Mouse (Mus musculus): Measurements from ENCODE around the gene Olfr521.
A peak's percentile ranks its signal among the peaks of the same experiment; 100 is the strongest.
"Not testable (repeated sequence)": the region's sequence is repeated elsewhere in the genome, so short reads cannot be mapped to it uniquely, and the experiment has no call there.

The Olfr521 gene

GRCm38 (mm10) chr7:99763207-99763606, at the start of gene Olfr521:
TSS of gene Olfr521 (plus strand) at chr7:99763507.
- no peak for DNase-seq (ENCODE audit: low read depth, low spot score)

- no peak for DNase-seq (ENCODE audit: low read depth, low spot score)
Measured at GRCm38 (mm10) chr7:99716536-99716935, 46.8 kb upstream of the Olfr521 start.

GRCm38 (mm10) chr7:99729973-99730372, 33.3 kb upstream of the Olfr521 start, which contains the start of gene Olfr520:
TSS of gene Olfr520 (plus strand) at chr7:99730273.
- no peak for DNase-seq (ENCODE audit: low read depth, low spot score)

- DNase-seq (ENCODE audit: low read depth, low spot score) = no peak
Measured at GRCm38 (mm10) chr7:99734612-99735011, 28.7 kb upstream of the Olfr521 start.

DNA sequence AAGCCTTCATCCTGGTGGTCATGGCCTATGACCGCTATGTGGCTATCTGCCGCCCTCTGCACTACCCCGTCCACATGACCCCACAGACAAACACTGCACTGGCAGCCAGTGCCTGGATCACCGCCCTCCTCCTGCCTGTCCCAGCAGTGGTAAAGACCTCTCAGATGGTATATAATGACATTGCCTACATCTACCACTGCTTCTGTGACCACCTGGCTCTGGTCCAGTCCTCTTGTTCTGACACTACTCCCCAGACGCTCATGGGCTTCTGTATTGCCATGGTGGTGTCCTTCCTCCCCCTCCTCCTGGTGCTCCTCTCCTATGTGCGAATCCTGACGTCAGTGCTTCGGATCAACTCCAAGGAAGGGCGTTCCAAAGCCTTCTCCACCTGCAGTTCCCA, 27.8 kb upstream of the Olfr521 start:
- not testable (repeated sequence) for DNase-seq (ENCODE audit: low read depth, low spot score)

DNA sequence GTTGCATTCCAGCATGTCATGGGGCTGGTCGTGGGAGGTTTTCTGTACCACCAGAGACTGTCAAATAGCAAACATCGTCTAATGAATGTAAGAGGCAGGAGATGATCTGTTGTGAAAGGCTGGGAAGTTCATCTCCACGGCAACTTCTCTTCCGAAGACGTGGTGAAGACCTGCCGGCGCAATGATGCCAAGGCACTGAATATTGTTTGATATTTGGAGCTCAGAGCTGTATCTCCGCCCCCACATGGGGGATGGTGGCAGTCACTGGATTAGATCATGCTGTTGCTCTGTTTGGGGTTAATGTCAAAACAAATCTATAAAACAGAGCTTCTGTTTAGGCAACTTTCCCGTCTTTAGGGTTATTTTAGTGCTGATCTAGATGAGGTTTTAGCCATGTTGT, 24.0 kb upstream of the Olfr521 start:
- no peak for DNase-seq (ENCODE audit: low read depth, low spot score)

DNA sequence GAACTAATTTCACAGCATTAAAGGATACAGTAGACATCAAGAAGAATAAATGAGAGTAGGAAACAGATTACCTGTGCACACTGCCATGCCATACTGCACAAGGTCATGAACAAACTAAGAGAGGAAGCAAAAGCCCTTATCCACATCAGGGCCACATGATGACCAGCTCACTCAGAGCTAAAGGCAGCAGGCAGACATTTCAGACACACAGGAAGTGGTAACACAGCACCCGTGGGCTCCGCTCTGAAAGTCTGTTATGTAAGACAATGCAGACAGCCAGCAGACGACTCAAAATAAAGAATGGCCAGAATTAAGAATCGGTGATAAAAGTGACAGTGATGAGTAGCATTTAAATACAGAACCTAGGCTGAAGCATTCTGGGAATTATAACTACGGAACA, 18.1 kb downstream of the Olfr521 start:
- DNase-seq (ENCODE audit: low read depth, low spot score) = no peak

DNA sequence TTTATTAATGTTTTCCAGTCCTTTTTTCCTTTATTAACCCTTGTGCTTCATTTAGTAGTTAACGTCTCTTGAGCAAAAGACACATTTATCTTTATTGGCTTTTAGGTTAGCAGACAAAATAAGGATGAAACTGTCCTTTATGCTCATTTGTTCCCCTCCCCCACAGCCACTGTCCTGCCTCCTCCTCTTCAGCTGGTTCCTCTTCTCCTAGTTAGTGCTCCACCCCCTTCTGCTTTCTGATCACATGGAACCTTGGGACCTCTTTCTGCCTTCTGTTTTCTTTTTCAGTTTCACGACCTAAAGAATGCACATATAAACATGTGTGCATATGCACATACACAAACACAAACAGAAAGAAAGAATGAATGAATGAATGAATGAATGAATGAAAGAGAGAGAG, 18.6 kb downstream of the Olfr521 start:
- DNase-seq (ENCODE audit: low read depth, low spot score) = no peak

DNA sequence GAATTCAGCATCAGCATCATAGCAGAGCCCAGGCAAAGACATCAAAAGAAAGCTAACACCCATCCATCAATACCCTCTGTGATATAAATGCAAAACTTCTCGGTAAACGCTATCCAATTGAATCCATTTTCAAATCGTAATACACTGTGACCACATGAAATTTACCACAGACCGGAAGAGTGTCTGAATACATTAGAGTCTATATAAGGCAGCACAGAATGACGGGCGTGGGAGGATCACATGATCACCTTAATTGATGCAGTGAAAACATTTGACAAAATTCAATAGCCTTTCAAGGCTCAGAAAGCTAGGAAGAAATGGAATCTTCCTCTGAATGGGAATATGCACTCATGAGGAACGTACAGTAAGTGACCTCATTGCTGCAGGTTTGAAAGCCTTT, 20.1 kb downstream of the Olfr521 start:
- no peak for DNase-seq (ENCODE audit: low read depth, low spot score)

DNA sequence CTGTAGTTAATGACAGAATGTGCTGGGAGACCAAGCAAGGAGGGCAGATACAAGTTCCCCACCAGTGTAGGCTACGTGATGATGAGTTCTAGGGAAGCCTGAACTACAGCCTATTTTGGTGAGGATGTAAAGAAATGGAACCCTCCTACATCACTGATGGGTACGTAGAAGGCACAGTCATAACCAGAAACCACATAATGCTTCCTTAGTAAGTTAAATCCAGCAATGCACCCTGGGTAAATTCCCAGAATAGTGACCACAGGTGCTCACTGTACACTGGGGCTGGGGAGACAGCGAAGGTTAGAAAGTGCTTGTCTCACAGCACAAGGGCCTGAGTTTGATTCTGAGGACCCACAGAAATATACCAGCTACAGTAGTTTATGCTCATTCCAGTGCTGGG, 22.2 kb downstream of the Olfr521 start:
- DNase-seq (ENCODE audit: low read depth, low spot score) = no peak

DNA sequence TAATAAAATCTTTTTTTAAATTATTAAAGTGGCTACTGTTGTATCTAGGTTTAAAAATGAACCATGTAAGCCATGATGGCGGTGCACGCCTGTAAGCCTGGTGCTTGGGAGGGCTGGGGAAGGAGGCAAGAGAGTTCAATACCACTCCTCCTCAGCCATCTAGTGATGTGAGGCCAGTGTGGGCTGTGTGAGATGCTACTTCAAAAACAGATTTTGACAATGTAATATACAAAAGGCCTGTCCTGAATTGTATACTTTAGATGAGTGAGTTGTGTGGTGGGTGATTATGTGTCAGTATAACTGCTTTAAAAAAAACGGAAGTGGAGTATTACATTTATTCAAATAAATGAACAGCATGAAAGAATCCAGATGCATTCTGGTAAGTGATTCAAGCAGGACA, 23.5 kb downstream of the Olfr521 start:
- DNase-seq (ENCODE audit: low read depth, low spot score) = no peak

- no peak for DNase-seq (ENCODE audit: low read depth, low spot score)
Measured at GRCm38 (mm10) chr7:99787935-99788334, 24.6 kb downstream of the Olfr521 start.

DNA sequence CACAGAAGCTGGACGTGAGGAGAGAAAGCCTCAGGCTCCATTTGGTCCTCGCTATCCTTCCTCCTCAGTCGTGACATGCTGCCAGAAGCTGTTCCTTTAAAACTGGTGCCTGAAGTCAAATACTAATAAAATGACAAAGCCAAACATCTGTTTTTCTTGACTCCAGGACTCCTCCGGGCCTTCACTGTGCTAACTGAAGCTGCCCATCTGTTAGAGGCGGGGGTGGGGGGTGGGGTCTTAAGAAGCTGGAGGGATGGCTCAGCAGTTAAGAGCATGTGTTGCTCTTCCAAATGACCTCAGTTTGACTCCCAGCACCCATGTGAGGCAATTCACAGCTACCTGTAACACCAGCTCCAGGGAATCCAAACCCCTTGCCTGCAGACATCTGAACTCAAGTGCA, 25.3 kb downstream of the Olfr521 start:
- peak; percentile 46 for DNase-seq (ENCODE audit: low read depth, low spot score)

- DNase-seq (ENCODE audit: low read depth, low spot score) = no peak
Measured at GRCm38 (mm10) chr7:99790816-99791215, 27.5 kb downstream of the Olfr521 start.

DNA sequence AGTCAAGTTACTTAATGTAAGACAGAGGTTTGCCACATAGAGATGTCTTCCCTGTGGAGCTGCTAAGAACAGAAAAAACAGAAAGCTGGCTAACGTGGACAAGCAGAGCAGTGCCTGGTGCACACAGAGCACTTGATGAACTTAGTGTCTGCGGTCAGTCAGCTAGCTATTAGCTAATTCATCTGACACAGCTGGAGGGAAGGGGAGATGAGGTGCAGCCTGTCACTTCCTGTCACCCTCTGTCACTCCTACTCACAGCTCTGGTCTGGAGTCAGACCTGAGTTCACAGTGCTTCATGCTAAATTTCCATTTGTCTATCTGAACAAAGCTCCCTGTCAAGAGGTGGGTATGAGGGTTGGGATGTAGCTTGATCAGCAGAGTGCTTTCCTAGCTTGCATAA, 30.8 kb downstream of the Olfr521 start:
- DNase-seq (ENCODE audit: low read depth, low spot score) = no peak

- DNase-seq (ENCODE audit: low read depth, low spot score) = peak; percentile 70
Measured at GRCm38 (mm10) chr7:99795192-99795981, 32.1 kb downstream of the Olfr521 start.

DNA sequence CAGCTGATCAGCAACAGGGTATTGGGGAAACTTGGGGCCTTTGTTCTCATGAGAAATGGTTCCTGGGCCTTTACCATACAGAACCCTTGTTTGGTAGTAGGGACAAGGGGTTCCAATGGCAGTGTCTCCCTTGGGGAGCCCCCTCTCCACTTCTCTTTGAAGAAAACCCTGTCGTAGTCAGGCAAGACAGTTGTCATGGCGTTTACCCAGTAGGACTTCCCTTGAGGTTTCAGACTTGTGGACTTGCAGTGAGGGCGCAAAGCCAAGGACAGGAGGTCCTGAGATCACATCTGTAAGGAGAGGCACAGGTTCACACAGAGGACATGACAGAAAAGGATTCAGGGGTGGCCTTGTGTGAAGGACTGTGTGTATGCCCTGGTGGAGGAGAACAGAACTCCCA, 33.2 kb downstream of the Olfr521 start:
- DNase-seq (ENCODE audit: low read depth, low spot score) = no peak

DNA sequence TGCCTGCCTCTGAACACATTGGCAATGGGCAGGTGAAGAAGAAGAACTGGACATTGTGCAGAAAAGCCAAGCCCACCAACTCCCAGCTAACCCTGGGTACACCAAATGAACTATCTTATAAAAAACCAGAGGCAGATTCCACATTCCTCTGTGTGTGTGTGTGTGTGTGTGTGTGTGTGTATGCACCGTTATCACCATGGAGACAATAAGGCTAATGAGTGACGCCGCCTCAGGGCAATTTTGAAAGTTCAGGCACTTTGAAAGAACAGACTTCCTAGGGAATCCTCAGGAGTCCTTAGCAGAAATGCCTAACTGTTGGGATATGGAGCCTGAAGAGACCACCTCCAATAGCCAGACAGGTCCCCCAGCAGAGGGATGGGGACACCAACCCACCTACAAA, 34.0 kb downstream of the Olfr521 start:
- no peak for DNase-seq (ENCODE audit: low read depth, low spot score)

DNA sequence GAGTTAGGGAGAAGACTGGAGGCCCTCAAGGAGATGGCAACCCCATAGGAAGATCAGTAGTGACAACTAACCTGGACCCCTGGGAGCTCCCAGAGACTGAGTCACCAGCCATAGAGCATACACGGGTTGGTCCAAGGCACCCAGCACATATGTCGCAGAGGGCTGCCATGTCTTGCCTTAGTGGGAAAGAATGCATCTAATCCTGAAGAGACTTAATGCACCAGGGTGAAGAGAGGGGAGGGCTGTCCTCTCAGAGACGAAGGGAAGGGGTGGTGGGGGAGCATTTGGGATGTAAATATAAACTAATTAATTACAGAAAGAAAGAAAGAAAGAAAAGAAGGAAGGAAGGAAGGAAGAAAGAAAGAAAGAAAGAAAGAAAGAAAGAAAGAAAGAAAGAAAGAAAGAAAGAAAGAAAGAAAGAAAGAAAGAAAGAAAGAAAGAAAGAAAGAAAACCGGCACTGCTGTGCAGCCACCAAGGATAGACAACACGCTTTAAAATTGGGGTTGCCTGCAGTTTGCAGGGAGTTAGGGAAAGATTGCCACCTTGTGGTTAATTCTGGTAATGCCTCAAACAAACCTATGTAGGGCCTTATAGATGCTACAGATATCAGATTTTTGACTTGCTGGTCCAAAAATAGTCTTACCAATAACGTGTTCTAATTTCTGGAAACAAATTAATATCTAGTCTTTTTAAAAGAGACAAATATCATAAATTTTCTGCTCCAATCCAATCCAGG, 34.8 kb downstream of the Olfr521 start:
- peak; percentile 90 for DNase-seq (ENCODE audit: low read depth, low spot score)

DNA sequence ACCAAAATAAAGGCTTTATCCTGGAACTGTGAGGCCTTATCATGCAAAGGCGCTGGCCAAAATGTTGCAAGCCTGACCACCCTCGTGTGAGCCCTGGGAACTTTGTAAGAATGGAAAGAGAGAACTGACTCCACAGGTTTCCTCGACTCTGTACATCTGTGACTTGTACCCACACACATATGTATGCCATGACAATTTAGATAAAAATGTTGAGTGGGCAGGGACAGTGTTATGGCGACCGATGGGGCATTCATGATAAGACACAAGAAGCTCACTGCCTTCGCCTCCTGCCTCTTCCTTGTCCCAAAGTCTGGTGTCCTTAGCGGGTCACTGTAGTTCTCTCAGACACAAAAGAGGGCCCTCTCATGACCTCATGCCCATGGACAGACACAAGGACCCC, 35.8 kb downstream of the Olfr521 start:
- DNase-seq (ENCODE audit: low read depth, low spot score) = no peak

- DNase-seq (ENCODE audit: low read depth, low spot score) = no peak
Measured at GRCm38 (mm10) chr7:99803535-99803934, 40.2 kb downstream of the Olfr521 start.

GRCm38 (mm10) chr7:99804033-99804432, 40.7 kb downstream of the Olfr521 start:
- not testable (repeated sequence) for DNase-seq (ENCODE audit: low read depth, low spot score)

DNA sequence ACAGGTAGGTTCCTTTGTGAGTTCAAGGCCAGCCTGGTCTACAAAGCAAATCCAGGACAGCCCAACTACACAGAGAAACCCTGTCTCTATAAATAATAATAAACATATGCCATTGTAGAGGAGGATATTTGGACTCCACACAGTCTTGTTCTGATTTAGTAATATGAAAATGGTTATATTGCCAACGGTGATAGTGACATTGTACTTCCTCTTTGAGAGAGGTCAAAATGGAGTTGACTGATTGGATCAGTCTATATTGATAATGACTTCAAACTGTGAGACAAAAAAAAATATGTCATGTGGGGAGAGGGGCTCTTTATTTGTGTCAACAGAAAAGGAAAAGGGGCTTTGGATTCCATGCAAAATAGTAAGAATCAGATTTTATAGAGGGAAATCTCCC, 42.0 kb downstream of the Olfr521 start:
- no peak for DNase-seq (ENCODE audit: low read depth, low spot score)

All from forelimb bud, embryonic 11.5 days (tissue).